Mouse (Mus musculus) right cerebral cortex, adult 2 months (tissue): ENCODE measurements around the gene Mmp10.

Experiments used
- DNase-seq, 2 experiments: peaks; one replicate each; pipeline ENCODE4 v3.0.0; 2021 to 2022; ENCODE audit warnings: low spot score in 2 of 2

Gene Mmp10

DNA sequence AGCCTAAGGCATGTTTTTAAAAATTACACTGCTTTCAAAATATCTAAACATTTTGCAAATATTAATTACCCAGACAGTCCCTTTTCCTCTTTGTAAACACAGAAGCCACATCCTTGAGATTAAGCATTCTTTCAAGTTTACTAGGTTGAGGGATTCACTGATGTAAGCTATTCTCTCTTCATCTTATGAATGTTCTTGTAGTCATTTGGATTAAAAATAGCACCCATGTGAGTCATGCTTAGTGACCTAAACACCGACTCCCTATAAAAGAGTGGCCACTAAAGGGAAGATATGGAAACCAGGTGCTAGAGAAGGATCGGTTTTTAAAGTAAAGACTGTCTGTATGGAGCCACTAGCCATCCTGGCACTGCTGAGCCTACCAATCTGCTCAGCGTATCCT is at the start of gene Mmp10:
TSS of gene Mmp10 (plus strand) at position 302 of the 400 bp plus-strand sequence.
- no peak for DNase-seq

DNA sequence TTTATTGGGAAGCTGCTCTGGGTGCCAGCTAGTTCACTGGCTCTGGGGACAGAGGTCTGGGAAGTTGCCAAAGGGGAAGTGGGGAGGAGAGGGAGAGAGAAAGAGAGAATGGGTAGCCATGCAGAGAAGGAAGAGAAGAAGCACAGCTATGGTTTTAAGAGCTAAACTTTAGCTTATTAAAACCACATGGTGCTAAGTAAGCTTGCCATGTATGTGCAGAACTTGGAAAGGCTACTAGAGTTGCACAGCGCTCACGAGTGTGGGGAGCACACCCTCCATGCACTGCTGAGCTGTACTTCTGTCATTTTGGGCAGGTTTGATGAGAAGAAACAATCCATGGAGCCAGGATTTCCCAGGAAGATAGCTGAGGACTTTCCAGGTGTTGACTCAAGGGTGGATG is 48.9 kb upstream of the Mmp10 start:
- no peak for DNase-seq

DNA sequence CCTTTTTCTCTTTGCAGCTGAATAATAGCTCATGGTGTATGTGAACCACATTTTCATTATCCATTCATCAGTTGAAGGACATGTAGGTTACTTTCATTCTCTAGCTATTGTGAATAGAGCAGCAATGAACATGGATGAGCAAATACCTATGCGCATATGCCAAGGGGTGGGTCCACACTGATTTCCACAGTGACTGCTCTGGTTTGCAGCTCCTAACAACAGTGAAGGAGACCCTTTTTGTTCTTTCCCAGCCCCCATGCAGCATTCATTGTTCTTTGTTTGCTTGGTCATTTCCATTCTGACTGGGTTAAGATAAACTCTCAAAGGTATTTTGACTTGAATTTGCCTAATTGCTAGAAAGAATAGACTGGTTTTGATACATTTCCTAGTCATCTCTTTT is 31.9 kb upstream of the Mmp10 start:
- no peak for DNase-seq

DNA sequence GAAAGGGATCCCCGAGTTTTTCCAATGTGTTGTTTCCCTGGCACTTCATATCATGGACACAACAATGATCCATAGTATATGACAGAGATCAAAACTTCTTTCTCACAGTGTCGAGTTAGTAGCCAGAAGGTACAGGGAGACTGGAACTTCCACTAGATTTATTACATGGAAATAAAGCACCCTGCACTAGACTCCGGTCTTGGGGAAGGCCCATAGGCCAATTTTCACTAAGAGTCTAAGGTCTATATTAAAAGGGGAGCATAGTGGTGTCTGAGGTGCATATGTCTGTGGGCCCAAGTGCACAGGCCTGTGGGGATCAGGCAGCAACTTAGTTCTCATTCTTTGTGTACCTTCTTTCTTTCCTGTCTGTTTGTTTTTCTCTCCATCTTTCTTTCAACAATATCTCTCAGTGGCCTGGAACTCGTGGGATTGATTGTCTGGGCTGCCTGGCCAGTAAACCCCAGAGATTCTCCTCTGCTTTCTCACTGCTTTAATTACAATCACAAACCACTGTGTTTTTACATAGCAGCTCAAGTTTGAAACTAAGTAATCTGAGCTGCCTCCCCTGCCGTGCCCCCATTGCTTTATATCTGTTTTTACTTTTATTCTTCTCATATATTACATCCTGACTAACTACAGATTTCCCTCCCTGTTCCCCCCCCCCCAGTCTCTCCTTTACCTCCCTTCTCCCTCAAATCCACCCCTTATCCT is 18.3 kb upstream of the Mmp10 start:
- DNase-seq = no peak

DNA sequence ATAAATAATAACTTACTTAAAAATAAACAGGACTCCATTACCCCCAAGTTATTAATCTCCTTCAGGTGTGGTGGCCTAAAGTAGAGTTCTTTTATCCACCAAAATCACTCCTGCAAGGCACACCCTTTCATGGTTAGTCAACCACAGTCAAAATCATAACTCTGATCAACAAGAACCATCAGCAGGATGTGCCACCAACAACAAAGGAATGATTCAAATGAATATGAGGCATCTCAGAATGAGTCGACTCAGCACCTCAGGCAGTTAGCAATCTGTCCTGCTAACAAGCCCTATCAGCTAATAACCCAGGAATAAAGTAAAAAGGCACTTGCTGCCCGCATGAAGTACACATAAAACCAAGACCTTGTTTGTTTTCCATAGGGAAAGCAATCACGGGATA is 1.0 kb upstream of the Mmp10 start:
- DNase-seq = no peak

DNA sequence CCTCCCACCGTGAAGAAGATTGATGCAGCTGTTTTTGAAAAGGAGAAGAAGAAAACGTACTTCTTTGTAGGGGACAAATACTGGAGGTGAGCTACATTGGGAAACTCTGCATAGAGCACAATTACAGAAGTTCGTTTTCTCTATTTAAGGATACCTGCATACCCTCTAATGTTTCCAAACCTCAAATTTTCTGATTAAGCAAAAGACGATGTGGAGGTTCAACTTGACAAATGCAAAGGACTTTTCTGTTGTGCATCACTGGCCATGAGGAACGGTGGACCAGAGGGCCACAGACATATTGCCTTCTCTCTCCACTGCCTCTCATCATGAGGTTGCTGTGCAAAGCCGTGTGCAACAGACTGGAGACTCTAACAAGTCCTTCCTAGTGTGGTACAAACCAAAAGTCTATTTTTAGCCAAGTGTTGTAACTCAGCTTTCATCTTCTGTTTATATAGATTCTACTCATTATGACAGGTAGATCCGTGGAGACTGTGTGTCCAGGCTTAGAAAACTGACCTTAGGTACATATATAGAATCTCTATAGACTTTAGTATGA is 5.2 kb downstream of the Mmp10 start:
- DNase-seq = no peak

DNA sequence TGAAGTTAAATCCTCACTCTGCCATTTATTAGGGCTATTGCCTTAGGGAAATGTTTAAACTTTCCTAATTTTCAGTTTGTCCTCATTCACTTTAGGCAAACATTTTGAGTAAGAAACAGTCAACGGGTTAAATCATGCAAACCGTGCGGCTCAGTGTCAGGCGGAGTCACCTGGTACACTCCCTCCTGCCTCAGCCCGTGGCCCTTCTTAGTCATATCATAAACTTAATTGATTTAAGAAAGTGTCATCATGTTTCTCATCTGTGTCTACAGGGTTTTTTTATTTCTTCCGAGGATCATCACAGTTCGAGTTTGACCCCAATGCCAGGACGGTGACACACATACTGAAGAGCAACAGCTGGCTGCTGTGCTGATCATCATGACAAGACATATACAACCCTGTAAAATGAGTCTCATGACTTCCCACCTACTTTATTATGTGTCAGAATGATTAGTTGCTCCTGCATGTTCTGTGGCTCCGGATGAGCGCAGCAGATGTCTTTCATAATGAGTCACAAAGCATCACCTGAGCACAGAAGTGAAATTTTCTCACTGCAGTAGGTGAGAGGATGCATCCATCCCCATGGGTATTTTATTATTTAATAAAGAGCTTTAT is 7.6 kb downstream of the Mmp10 start:
- no peak for DNase-seq

DNA sequence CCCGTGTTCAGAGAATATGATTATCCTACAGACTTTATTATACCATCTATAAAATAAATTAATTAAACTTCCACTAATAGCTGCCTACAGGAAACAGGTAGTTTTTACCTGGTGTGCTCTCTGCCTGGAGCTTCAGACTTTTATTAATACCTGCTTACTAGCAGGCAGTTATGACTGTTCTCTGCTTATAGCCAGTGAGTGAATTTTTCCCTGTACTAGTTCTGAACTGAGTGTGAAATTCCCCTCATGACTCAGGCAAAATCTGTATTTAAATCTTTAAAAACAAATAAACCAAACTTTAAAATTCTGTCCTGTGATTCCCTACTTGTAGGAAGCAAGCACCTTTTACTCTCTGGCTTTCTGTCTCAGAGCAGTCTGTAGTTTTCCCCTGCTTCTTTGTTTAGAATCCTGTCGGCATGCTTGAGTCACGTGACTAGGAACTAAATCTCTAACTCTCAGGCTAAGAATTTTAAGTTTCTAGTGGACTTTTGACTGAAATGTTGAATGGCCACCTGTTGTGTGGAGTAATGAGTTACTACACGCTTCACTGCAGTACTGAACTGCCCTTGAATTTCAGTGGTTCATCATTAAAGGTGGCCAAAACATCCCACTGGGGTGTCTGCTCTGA is 15.9 kb downstream of the Mmp10 start:
- DNase-seq = no peak

DNA sequence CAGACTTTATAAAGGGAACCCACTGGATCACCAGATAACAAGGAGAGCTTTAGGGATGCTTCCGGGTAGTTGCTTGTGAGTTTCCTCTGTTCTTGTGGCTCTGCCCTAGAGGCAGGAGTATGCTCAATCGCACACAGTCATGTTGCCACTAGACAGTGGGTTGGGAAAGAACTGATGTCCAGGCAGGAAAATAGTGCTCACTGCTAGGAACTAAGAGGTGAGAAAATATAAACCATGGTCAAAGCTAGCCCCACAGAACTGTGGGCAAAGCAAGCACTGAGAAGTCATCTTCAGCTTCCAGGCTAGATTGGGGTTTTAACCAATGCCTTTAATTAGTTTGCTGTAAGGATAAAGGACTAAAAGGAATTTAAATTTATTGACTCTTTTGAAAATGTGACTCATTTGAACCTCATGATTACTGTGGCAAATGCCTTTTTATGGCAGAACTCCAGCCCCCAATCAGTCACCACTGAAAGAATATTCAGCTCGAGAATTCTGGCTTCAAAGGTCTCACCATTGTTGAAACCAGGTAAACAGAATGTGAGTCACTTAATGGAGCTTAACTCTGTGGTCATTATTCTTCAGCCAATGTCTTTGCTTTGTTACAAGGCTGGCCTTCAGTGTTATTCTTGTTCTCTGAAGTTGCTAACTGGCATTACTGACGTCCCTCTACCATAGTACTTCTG is 24.2 kb downstream of the Mmp10 start:
- DNase-seq = no peak

DNA sequence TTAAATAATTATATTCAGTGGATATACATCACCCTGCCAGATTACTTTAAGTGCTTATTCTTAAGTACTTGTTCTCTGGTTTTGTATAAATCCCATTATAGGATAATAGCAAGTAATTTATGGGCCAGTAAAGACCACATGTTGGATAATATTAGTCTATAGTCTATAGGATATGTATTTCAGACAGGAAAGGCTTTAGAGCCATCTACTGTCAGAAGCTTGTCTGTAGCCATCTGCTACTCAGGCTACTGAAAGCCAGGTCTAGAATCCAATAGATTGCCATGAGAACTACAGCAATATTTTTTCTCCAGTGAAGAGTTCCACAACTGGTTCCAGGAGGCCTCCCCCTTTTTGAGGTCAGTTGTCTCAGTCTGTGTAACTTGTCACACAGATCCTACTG is 40.6 kb downstream of the Mmp10 start:
- DNase-seq = no peak

DNA sequence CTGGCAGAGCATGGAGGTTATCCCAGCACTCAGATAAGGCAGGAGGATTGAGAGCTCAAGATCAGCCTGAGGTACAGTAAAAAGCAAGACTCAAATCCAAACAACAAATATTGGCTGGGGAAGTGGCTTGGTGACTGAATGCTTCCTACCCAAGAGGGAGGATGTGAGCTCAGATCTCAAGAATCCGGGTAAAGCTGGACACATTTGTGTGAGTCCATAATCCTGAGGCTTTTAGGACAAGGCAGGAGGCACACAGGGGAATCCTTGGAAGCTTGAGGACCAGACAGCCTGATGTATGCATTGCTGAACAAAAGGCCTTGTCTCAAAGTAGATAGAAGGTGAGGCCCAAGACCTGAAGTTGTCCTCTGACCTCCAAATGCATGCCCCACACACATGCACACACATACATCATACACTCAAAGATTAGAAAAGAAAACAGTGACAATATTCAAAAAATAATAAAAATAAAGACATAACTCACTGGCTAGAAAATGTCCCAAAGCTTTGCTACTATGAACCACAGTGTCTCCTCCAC is 42.8 kb downstream of the Mmp10 start:
- DNase-seq = no peak

DNA sequence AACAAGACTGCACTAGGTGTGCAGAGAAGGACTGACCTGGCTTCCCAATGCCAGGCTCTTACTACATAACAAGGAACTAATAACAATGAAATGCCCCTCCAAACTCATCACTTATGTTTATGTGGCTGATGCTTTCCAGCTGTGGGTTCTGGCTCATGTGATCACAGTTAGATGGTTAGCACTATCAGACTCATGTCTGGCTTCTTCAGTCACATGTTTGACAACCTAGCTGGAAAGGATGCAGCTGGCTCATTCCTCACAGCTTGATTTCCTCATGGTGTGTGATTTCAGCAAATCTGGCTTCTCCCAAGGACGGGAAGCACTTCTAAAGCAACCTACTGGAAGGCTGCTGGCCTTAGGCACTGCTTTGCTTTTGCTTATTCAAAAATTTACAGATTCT is 43.3 kb downstream of the Mmp10 start:
- no peak for DNase-seq

DNA sequence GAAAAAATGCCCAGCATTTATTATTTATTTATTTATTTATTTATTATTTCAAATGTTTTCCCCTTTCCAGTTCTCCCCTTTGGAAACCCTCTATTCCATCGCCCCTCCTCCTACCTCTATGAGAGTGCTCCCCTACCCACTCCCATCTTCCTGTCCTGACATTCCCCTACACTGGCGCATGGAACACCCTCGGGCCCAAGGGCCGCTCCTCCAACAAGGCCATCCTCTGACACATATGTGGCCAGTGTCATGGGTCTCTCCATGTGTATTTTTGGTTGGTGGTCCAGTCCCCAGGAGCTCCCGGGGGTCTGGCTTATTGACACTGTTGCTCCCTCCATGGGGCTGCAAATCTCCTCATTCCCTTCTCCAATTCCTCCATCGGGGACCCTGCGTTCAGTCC is 43.8 kb downstream of the Mmp10 start:
- no peak for DNase-seq

DNA sequence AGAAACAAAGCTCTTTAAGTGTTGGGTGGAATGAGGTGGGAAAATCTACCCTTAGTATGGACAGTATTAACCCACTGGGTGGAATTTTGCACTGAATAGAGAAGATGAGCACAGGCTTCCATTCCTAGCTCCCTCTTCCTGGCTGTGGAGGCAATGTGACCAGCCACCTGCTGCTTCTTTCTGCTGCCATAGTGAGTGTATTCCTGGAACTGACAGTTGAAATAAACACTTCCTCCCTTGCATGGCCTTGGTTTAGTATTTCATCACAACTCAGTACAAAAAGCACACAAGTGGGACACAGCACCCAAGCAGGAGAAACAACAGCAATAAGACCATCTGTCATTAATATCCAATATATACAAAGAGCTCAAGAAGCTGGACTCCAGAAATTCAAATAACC is 49.8 kb downstream of the Mmp10 start:
- no peak for DNase-seq

DNA sequence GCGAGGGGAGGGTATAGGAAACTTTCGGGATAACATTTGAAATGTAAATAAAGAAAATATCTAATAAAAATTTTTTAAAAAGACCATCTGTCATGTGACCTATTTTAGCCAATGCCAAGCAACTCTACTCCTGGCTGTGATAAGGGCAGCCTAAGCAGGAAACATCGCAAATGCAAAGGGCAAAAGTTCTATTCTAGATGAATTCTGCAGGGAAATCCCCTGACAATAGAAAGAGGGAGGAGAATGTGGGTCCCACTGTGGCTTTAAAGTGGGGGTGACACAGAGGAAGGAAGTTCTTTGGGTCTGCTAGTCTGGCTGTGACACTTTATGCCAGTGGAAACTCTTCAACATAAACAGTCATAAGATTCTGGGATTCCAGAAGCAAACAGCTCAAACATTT is 51.4 kb downstream of the Mmp10 start:
- DNase-seq = no peak

DNA sequence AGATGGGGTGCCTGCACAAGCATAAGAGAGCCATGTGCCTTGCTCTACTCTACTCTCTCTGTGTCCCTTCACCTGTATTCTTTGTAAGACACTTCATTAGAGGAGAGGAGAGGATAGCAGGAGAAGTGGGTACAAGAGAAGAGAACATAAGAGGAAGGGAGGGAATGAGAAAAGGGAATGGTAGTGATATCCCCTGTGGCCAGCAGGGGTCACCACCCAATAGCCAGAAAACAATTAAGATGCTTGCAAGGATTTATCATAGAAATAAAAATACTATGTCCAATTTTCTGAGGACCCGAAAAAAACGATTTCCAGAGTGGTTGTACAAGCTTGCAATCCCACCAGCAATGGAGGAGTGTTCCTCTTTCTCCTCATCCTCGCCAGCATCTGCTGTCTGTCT is 52.2 kb downstream of the Mmp10 start:
- DNase-seq = peak; percentile 13 to 27

DNA sequence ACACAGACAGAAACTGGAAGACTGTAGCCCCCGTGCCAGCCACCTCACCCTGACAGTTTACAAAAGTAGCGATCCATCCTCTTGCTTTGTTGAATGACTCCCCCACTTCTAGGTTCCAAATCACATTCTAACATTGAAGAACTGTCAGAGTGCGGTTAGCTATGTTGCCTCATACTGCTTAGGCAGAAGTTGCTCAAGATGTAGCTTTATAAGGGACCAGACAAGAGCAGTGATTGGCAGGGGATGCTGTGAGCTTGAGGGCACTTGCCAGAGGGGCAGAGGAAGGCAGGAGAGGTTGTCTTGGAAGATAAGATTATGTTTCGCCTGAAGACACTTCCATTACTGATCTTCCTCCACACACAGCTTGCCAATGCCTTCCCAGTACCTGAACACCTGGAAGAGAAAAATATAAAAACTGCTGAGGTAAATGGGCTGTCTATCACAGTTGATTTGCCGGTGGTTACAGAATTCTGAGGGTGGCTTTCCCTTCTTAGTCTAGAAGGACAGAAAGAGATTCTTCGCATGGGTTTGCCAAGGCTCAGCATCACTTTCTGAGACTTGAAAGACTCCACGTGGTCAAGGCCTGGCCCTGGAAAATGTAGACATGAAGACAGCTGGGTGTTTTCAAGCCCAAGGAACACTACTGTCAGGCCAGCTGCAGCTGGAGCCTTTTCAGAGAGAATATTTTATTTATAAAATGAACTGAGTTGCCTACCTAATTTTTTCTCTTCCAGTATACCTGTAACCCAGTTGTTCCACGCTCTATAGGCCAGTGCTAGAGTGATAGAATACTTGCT is 56.3 kb downstream of the Mmp10 start, which contains the start of gene Mmp8:
TSS of gene Mmp8 (plus strand) at position 236 of the 797 bp plus-strand sequence.
- no peak for DNase-seq
